Mouse (Mus musculus): Measurements from ENCODE around the gene Dchs1. TPM values are rescaled to one million over a fixed set of nuclear protein-coding genes. Genes with fewer than 3 reads are reported as not detected.

Gene Dchs1
- polyA plus RNA-seq, 1 experiment from 2014 or later, result 0.91 TPM

DNA sequence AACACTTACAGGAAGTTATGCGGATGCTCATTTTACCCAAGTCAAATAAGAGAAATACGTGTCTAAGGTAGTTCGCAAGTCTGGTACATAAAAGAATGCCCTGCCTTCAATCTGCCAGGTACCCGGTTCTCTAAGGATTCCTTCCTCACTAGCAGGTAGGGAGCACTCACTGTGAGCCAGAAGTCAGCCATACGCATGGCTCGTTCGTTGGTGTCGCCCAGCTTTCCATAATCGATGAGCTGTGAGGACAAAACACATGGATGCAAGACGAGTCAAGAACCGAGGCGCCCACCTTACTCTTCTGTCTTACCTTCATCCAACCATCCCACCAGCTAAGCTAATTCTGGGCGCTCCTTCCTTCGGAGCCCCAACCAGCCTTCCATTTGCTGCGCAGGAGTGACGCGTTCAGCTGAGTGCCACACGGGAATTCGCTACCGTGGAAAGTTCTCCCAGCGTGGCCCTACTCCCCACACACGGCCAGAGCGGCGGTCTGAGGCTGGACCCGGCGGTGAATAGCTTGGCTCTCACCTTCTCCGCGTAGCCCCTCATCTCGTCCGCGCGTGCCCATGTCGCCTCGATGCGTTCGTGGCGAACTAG lies 22.9 kb upstream of the Dchs1 start:
- H3K36me3 ChIP-seq (ENCODE audit: control insufficient read depth, insufficient read depth), result peaks cover 4% of the 10 kb centered on the region; the same call in 1 of the 2 replicates
- peak overlapping the region; percentile 70 for H3K4me2 ChIP-seq (ENCODE audit: low read depth, low read length)
- peak overlapping the region; percentile 87 for H3K4me3 ChIP-seq (ENCODE audit: low read depth, low read length)
- H3K27me3 ChIP-seq (ENCODE audit: control insufficient read depth, insufficient read depth, low read depth, low read length), result no peaks in the 10 kb centered on the region
- peak overlapping the region; percentile 91 for H3K9ac ChIP-seq (ENCODE audit: low read depth, low read length)
- ATAC-seq (ENCODE audit: low read depth), result no peak
- no peaks in the 10 kb centered on the region for H3K9me3 ChIP-seq (replicated peaks; ENCODE audit: control insufficient read depth, low read length)
- peak overlapping the region; percentile 80 for H3K27ac ChIP-seq (ENCODE audit: low read length)
- WGBS (ENCODE audit: insufficient replicate concordance), result 1% methylated on average over 37 of the region's 37 CpGs
- H3K4me1 ChIP-seq (ENCODE audit: control insufficient read depth, low read depth, low read length), result peaks cover 12% of the 10 kb centered on the region

DNA sequence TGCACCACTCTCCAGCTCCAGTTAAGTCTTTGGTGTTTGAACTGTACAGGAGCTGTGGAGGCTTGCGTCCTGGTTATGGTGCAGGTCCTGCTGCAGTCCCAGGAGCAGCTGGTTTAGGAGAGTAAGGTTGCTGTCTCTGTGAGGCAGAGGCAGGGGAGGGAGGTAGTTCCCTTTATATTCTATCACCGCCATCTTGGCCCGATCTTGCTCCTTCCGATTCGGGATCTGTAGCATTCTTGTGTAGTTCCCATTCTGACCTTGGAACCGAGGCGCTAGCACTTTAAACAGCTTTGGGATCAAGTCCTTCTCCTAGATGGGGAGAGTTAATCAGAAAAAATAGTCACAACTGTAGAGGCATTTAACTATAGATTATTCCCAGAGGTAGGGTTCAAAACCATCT lies 22.4 kb upstream of the Dchs1 start:
- no peaks in the 10 kb centered on the region for H3K27me3 ChIP-seq (ENCODE audit: control insufficient read depth, insufficient read depth, low read depth, low read length)
- H3K27ac ChIP-seq (ENCODE audit: low read length), result no peak overlapping the region
- H3K4me2 ChIP-seq (ENCODE audit: low read depth, low read length), result peak overlapping the region; percentile 70
- H3K9me3 ChIP-seq (replicated peaks; ENCODE audit: control insufficient read depth, low read length), result no peaks in the 10 kb centered on the region
- ATAC-seq (ENCODE audit: low read depth), result no peak
- H3K4me3 ChIP-seq (ENCODE audit: low read depth, low read length), result peak overlapping the region; percentile 87
- peak overlapping the region; percentile 91 for H3K9ac ChIP-seq (ENCODE audit: low read depth, low read length)
- peaks cover 4% of the 10 kb centered on the region; the same call in 1 of the 2 replicates for H3K36me3 ChIP-seq (ENCODE audit: control insufficient read depth, insufficient read depth)
- 53% methylated on average over 7 of the region's 7 CpGs for WGBS (ENCODE audit: insufficient replicate concordance)
- H3K4me1 ChIP-seq (ENCODE audit: control insufficient read depth, low read depth, low read length), result peaks cover 12% of the 10 kb centered on the region

DNA sequence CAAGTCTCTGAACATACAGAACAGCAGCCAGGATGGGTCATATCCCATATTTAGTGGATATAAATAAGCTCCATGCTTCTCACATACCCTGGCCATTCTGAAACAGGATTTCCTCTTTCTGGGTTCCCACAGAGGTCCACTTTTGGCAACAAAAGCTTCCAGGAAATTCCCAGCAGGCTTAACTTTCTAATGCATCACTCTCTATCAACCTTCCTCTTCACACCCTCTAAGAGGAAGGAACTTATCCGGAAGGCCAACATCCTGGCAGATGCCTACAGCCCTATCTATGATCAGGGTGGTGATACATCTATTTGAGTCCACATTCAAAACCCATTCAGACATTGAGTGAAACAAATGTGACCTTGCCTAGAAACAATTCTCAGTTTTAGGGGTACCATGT lies 20.9 kb upstream of the Dchs1 start:
- 39% methylated on average over 1 of the region's 1 CpGs for WGBS (ENCODE audit: insufficient replicate concordance)
- Histone ChIP-seq H3K27ac (ENCODE audit: low read length) (no peak overlapping the region), H3K36me3 (ENCODE audit: control insufficient read depth, insufficient read depth) (peaks cover 4% of the 10 kb centered on the region; the same call in 1 of the 2 replicates), H3K27me3 (ENCODE audit: control insufficient read depth, insufficient read depth, low read depth, low read length) (no peaks in the 10 kb centered on the region), H3K9me3 (replicated peaks; ENCODE audit: control insufficient read depth, low read length) (no peaks in the 10 kb centered on the region), H3K4me1 (ENCODE audit: control insufficient read depth, low read depth, low read length) (peaks cover 12% of the 10 kb centered on the region), H3K4me3 (ENCODE audit: low read depth, low read length) (no peak overlapping the region), H3K4me2 (ENCODE audit: low read depth, low read length) (no peak overlapping the region), H3K9ac (ENCODE audit: low read depth, low read length) (no peak overlapping the region)
- ATAC-seq (ENCODE audit: low read depth), result no peak

DNA sequence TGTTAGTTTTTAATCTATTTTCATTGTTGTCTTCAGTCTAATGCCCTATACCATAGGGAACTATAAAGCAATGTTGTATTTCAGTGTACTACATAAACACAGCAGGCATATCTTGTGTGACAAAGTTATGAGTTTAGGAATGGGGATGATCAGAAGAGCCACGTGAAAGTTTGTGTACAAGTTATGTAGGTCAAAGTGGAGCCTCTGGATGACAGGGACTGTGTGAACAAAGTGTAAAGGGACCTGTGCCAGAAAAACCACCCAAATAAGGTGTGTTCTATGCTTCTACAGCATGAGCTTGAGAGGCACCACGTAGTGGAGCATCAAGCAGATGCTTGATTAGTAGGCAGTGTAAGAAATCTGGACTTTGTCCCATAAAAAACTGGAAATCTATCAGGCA lies 19.3 kb upstream of the Dchs1 start:
- Histone ChIP-seq H3K4me3 (ENCODE audit: low read depth, low read length) (no peak overlapping the region), H3K27me3 (ENCODE audit: control insufficient read depth, insufficient read depth, low read depth, low read length) (no peaks in the 10 kb centered on the region), H3K9me3 (replicated peaks; ENCODE audit: control insufficient read depth, low read length) (no peaks in the 10 kb centered on the region), H3K9ac (ENCODE audit: low read depth, low read length) (no peak overlapping the region), H3K36me3 (ENCODE audit: control insufficient read depth, insufficient read depth) (peaks cover 4% of the 10 kb centered on the region; the same call in 1 of the 2 replicates), H3K4me2 (ENCODE audit: low read depth, low read length) (no peak overlapping the region), H3K4me1 (ENCODE audit: control insufficient read depth, low read depth, low read length) (peaks cover 12% of the 10 kb centered on the region), H3K27ac (ENCODE audit: low read length) (no peak overlapping the region)
- 47% methylated on average over 2 of the region's 2 CpGs for WGBS (ENCODE audit: insufficient replicate concordance)
- ATAC-seq (ENCODE audit: low read depth), result no peak

DNA sequence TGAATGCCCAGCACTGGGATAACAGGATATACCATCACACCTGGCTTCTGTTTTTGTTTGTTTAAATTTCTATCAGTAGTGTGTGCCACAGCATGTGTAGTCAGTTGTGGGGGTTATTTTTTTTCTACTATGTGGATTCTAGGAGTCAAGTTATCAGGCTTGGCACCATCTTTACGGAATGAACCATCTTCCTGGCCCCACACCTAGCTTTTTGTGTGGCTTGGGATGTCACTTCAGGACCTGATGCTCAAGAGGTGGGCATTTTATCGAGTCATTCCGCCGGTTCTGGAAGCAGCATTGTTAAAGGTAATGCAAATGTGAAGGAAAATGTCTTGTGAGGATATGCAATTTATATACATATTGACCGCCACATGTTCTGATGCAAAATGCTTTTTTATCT lies 18.7 kb upstream of the Dchs1 start:
- Histone ChIP-seq H3K9me3 (replicated peaks; ENCODE audit: control insufficient read depth, low read length) (no peaks in the 10 kb centered on the region), H3K36me3 (ENCODE audit: control insufficient read depth, insufficient read depth) (peaks cover 4% of the 10 kb centered on the region; the same call in 1 of the 2 replicates), H3K9ac (ENCODE audit: low read depth, low read length) (no peak overlapping the region), H3K4me1 (ENCODE audit: control insufficient read depth, low read depth, low read length) (peaks cover 9% of the 10 kb centered on the region), H3K4me2 (ENCODE audit: low read depth, low read length) (no peak overlapping the region), H3K4me3 (ENCODE audit: low read depth, low read length) (no peak overlapping the region), H3K27ac (ENCODE audit: low read length) (no peak overlapping the region), H3K27me3 (ENCODE audit: control insufficient read depth, insufficient read depth, low read depth, low read length) (no peaks in the 10 kb centered on the region)
- 67% methylated on average over 5 of the region's 5 CpGs for WGBS (ENCODE audit: insufficient replicate concordance)
- no peak for ATAC-seq (ENCODE audit: low read depth)

DNA sequence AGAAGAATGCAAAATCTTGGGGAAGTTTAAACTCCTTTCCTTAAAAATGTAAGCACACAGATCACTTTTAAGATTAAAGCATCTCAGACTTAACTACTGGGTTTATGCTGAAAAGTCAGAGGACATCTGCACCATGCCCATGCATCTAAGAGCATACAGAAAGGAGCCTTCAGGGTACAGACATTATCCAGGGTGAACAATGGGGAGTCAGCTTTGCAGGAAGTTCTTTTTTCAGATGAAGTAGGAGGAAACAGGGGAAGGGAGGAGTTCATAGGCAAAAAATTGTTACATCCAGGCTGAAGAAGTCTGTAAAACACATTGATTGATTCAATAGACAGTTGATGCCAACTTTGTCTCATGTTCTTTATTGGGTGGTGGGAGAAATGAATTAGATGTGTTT lies 16.0 kb upstream of the Dchs1 start:
- no peaks in the 10 kb centered on the region for H3K9me3 ChIP-seq (replicated peaks; ENCODE audit: control insufficient read depth, low read length)
- no peaks in the 10 kb centered on the region for H3K27me3 ChIP-seq (ENCODE audit: control insufficient read depth, insufficient read depth, low read depth, low read length)
- H3K9ac ChIP-seq (ENCODE audit: low read depth, low read length), result no peak overlapping the region
- no peaks in the 10 kb centered on the region for H3K36me3 ChIP-seq (ENCODE audit: control insufficient read depth, insufficient read depth)
- H3K4me1 ChIP-seq (ENCODE audit: control insufficient read depth, low read depth, low read length), result no peaks in the 10 kb centered on the region
- no peak overlapping the region for H3K4me2 ChIP-seq (ENCODE audit: low read depth, low read length)
- no peak overlapping the region for H3K27ac ChIP-seq (ENCODE audit: low read length)
- no peak for ATAC-seq (ENCODE audit: low read depth)
- no peak overlapping the region for H3K4me3 ChIP-seq (ENCODE audit: low read depth, low read length)

DNA sequence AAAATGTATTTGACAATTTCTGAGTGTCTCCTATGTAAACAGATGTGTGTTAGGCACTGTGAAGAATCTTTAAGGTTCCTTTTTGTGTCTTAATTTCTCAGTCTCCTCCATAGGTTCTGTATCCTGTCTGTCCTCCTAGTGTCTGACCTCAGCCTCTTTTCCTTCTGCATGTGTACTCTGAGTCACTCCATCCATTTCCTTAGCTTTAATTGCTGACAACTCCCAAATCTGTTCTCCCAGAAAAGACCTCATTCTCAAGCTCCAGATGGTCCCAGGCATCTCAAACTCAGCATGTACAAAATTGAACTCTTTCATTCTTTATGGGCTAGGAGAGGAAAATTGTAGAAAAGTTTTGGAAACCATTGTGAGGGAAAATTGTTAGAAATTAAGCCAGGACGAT lies 15.3 kb upstream of the Dchs1 start:
- no peak for ATAC-seq (ENCODE audit: low read depth)
- 20% methylated on average over 1 of the region's 1 CpGs for WGBS (ENCODE audit: insufficient replicate concordance)

DNA sequence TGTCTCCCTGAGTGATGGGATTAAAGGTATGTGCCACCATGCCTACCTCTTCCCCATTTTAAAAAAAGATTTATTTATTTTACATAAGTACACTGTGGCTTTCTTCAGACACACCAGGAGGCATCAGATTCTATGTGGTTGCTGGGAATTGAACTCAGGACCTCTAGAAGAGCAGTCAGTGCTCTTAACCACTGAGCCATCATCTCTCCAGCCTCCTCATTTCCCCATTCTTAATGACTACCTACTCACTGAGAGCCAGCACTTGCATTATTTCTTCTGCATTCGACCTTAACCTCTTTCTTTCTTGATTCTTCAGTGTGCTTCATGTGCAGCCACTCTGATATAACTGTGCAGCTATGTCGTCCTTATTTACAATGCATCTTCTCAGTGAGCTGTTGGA lies 14.9 kb upstream of the Dchs1 start:
- H3K9ac ChIP-seq (ENCODE audit: low read depth, low read length), result no peak overlapping the region
- H3K4me3 ChIP-seq (ENCODE audit: low read depth, low read length), result no peak overlapping the region
- no peaks in the 10 kb centered on the region for H3K36me3 ChIP-seq (ENCODE audit: control insufficient read depth, insufficient read depth)
- H3K4me1 ChIP-seq (ENCODE audit: control insufficient read depth, low read depth, low read length), result no peaks in the 10 kb centered on the region
- no peak overlapping the region for H3K27ac ChIP-seq (ENCODE audit: low read length)
- no peaks in the 10 kb centered on the region for H3K27me3 ChIP-seq (ENCODE audit: control insufficient read depth, insufficient read depth, low read depth, low read length)
- 26% methylated on average over 2 of the region's 2 CpGs for WGBS (ENCODE audit: insufficient replicate concordance)
- no peak for ATAC-seq (ENCODE audit: low read depth)
- H3K9me3 ChIP-seq (replicated peaks; ENCODE audit: control insufficient read depth, low read length), result no peaks in the 10 kb centered on the region
- H3K4me2 ChIP-seq (ENCODE audit: low read depth, low read length), result no peak overlapping the region

More for the DNA sequence above, 15.3 kb upstream of the Dchs1 start:
- no peaks in the 10 kb centered on the region for H3K27me3 ChIP-seq (ENCODE audit: control insufficient read depth, insufficient read depth, low read depth, low read length)
- no peaks in the 10 kb centered on the region for H3K36me3 ChIP-seq (ENCODE audit: control insufficient read depth, insufficient read depth)
- H3K9me3 ChIP-seq (replicated peaks; ENCODE audit: control insufficient read depth, low read length), result no peaks in the 10 kb centered on the region
- H3K27ac ChIP-seq (ENCODE audit: low read length), result no peak overlapping the region
- no peak overlapping the region for H3K9ac ChIP-seq (ENCODE audit: low read depth, low read length)
- H3K4me3 ChIP-seq (ENCODE audit: low read depth, low read length), result no peak overlapping the region
- H3K4me1 ChIP-seq (ENCODE audit: control insufficient read depth, low read depth, low read length), result no peaks in the 10 kb centered on the region
- no peak overlapping the region for H3K4me2 ChIP-seq (ENCODE audit: low read depth, low read length)

DNA sequence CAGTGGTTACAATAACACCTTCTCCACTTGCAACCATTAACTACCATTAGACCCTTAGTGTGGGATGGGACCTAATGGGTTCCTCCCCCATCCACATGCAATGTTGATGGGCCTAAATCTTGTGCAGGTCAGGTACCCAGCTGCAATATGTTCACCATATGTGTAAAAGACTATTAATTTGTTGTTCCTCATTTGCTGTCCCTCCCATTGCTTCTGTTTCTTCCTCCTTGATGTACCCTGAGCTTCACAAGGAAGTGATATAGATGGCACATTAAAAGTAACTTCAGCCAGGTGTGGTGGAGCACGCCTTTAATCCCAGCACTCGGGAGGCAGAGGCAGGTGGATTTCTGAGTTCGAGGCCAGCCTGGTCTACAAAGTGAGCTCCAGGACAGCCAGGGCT lies 9.5 kb upstream of the Dchs1 start:
- ATAC-seq (ENCODE audit: low read depth), result no peak
- H3K9ac ChIP-seq (ENCODE audit: low read depth, low read length), result no peak overlapping the region

More for the DNA sequence above, 9.5 kb upstream of the Dchs1 start:
- Histone ChIP-seq H3K9me3 (replicated peaks; ENCODE audit: control insufficient read depth, low read length) (no peaks in the 10 kb centered on the region), H3K36me3 (ENCODE audit: control insufficient read depth, insufficient read depth) (no peaks in the 10 kb centered on the region), H3K27me3 (ENCODE audit: control insufficient read depth, insufficient read depth, low read depth, low read length) (no peaks in the 10 kb centered on the region), H3K4me1 (ENCODE audit: control insufficient read depth, low read depth, low read length) (no peaks in the 10 kb centered on the region), H3K4me2 (ENCODE audit: low read depth, low read length) (no peak overlapping the region), H3K27ac (ENCODE audit: low read length) (no peak overlapping the region), H3K4me3 (ENCODE audit: low read depth, low read length) (no peak overlapping the region)
- 61% methylated on average over 3 of the region's 3 CpGs for WGBS (ENCODE audit: insufficient replicate concordance)
